Comparison of ENCODE assay signal across 10 mouse cellular contexts in genomic region chr4:134393026-134393425, GRCm38 (mm10). TPM values are rescaled to one million over a fixed set of nuclear protein-coding genes. Genes with fewer than 3 reads are reported as not detected.
DNase-seq lines count a peak whose midpoint lies in the region; ATAC-seq and TF ChIP-seq lines count a peak whose summit lies in the region.
"Had no signal": no experiment of that assay in that cellular context is flagged by ENCODE, and none has a peak within 500 bp of the region (broad histone marks: within the 10 kb centered on the region; RNA-seq: fewer than 3 reads in every experiment).

No protein-coding gene starts in this region.

- no peak overlapping the region for H3K4me3 ChIP-seq in gastrocnemius, adult 2 months
- H3K4me3 ChIP-seq in neural tube, embryonic 11.5 days (ENCODE audit: low read depth, low read length), result no peak overlapping the region
- H3K4me3 ChIP-seq in neural tube, embryonic 15.5 days (replicated peaks), result no peak overlapping the region
- no peak overlapping the region for H3K4me3 ChIP-seq in stomach, postnatal 0 days (ENCODE audit: low read depth, low read length)
- H3K4me3 ChIP-seq: heart, embryonic 15.5 days had no signal

- H3K36me3 ChIP-seq in neural tube, embryonic 11.5 days (ENCODE audit: control insufficient read depth, insufficient read depth, low read length), result no peaks in the 10 kb centered on the region
- no peaks in the 10 kb centered on the region for H3K36me3 ChIP-seq in neural tube, embryonic 15.5 days
- no peaks in the 10 kb centered on the region for H3K36me3 ChIP-seq in stomach, postnatal 0 days (ENCODE audit: control insufficient read depth, insufficient read depth, low read length)
- H3K36me3 ChIP-seq: G1E; heart, embryonic 15.5 days had no signal

- H3K27ac ChIP-seq in gastrocnemius, adult 2 months, result no peak overlapping the region
- H3K27ac ChIP-seq in neural tube, embryonic 11.5 days (ENCODE audit: low read depth, low read length), result no peak overlapping the region
- no peak overlapping the region for H3K27ac ChIP-seq in neural tube, embryonic 15.5 days (replicated peaks)
- no peak overlapping the region for H3K27ac ChIP-seq in stomach, postnatal 0 days (replicated peaks)
- H3K27ac ChIP-seq: heart, embryonic 15.5 days had no signal

- H3K4me1 ChIP-seq in neural tube, embryonic 11.5 days (ENCODE audit: control insufficient read depth, insufficient read depth, low read length), result no peaks in the 10 kb centered on the region; the same call in 1 of the 2 replicates
- peaks cover 19% of the 10 kb centered on the region for H3K4me1 ChIP-seq in neural tube, embryonic 15.5 days
- H3K4me1 ChIP-seq in stomach, postnatal 0 days (replicated peaks; ENCODE audit: control insufficient read depth, insufficient read depth), result no peaks in the 10 kb centered on the region

- H3K9ac ChIP-seq in neural tube, embryonic 11.5 days (ENCODE audit: low read length), result no peak overlapping the region
- H3K9ac ChIP-seq in neural tube, embryonic 15.5 days (replicated peaks), result no peak overlapping the region
- H3K9ac ChIP-seq in stomach, postnatal 0 days (ENCODE audit: low read length), result no peak overlapping the region
- H3K9ac ChIP-seq: heart, embryonic 15.5 days had no signal

- H3K9me3 ChIP-seq in neural tube, embryonic 11.5 days (ENCODE audit: control insufficient read depth, low read length), result no peaks in the 10 kb centered on the region
- H3K9me3 ChIP-seq in neural tube, embryonic 15.5 days (replicated peaks), result no peaks in the 10 kb centered on the region
- H3K9me3 ChIP-seq in stomach, postnatal 0 days (ENCODE audit: control insufficient read depth, low read length), result no peaks in the 10 kb centered on the region
- H3K9me3 ChIP-seq: G1E; heart, embryonic 15.5 days had no signal

- no peak for TF ChIP-seq EP300 in stomach, postnatal 0 days (optimal IDR thresholded peaks at IDR 0.05)

- no peak for ATAC-seq in neural tube, embryonic 11.5 days (ENCODE audit: insufficient read depth, low FRiP score, low TSS enrichment)
- no peak for ATAC-seq in neural tube, embryonic 15.5 days (ENCODE audit: low FRiP score)
- ATAC-seq in stomach, postnatal 0 days (ENCODE audit: low FRiP score, low TSS enrichment), result no peak

- peak; percentile 12; the same call in 1 of the 2 replicates for TF ChIP-seq CTCF in gastrocnemius, adult 2 months (IDR thresholded peaks at IDR 0.05)
- peak; percentile 60 for TF ChIP-seq CTCF in stomach, postnatal 0 days (IDR thresholded peaks at IDR 0.05; ENCODE audit: low read depth)

- H3K4me2 ChIP-seq in neural tube, embryonic 11.5 days (ENCODE audit: low read depth), result no peak overlapping the region
- H3K4me2 ChIP-seq in neural tube, embryonic 15.5 days, result no peak overlapping the region
- H3K4me2 ChIP-seq in stomach, postnatal 0 days (replicated peaks; ENCODE audit: low read depth), result no peak overlapping the region
- H3K4me2 ChIP-seq: heart, embryonic 15.5 days had no signal

- DNase-seq in gastrocnemius, adult 2 months, result no peak
- DNase-seq in gastrocnemius, postnatal 36 days, result no peak
- peak; percentile 57 for DNase-seq in neural tube, embryonic 11.5 days (ENCODE audit: low spot score)
- DNase-seq in induced T-regulatory cell, adult 2 months (ENCODE audit: low read depth), result peak; percentile 42
- DNase-seq in stomach, postnatal 0 days (ENCODE audit: low spot score), result peak; percentile 46
- DNase-seq in adrenal gland, postnatal 14 days, result no peak
- DNase-seq in testis, postnatal 14 days (ENCODE audit: low spot score), result no peak

- intact Hi-C loops in gastrocnemius, adult 2 months (cut with DNase I), result no loop called here
- intact Hi-C loops in gastrocnemius, postnatal 36 days (cut with DNase I), result no loop called here

- WGBS in neural tube, embryonic 11.5 days, result 24% methylated on average over 12 of the region's 12 CpGs
- 23% methylated on average over 12 of the region's 12 CpGs for WGBS in neural tube, embryonic 15.5 days
- 20% methylated on average over 12 of the region's 12 CpGs for WGBS in stomach, postnatal 0 days

- no peaks in the 10 kb centered on the region for H3K27me3 ChIP-seq in neural tube, embryonic 11.5 days (ENCODE audit: control insufficient read depth, insufficient read depth, low read length)
- no peaks in the 10 kb centered on the region for H3K27me3 ChIP-seq in neural tube, embryonic 15.5 days (replicated peaks)
- no peaks in the 10 kb centered on the region for H3K27me3 ChIP-seq in stomach, postnatal 0 days (ENCODE audit: control insufficient read depth, insufficient read depth, low read length)
- H3K27me3 ChIP-seq: heart, embryonic 15.5 days had no signal

RNA-seq across cellular contexts. Expression of gene Pafah2, which starts 3.1 kb away (rescaled TPM):
- total RNA-seq in gastrocnemius, adult 2 months (2021), result 1 to 10 TPM; 2.6 to 4.0 TPM
- 1 to 10 TPM; 1.8 to 4.0 TPM for total RNA-seq in gastrocnemius, postnatal 36 days (2021)
- polyA plus RNA-seq in neural tube, embryonic 11.5 days (2014; fragmentation: Nextera tagmentation; extraction: Ambion mirVana), result 6.9 and 11.4 TPM in 2 replicates
- 7.5 and 8.9 TPM in 2 replicates for polyA plus RNA-seq in neural tube, embryonic 15.5 days (2015; fragmentation: Nextera tagmentation; extraction: Ambion mirVana)
- 16.8 and 17.1 TPM in 2 replicates for polyA plus RNA-seq in stomach, postnatal 0 days (2015; fragmentation: Nextera tagmentation; extraction: Ambion mirVana)
- total RNA-seq in adrenal gland, postnatal 14 days (2021), result 15.9 and 21.2 TPM in 2 replicates

RNA-seq across cellular contexts. Expression of gene Extl1, which starts 9.4 kb away (rescaled TPM):
- total RNA-seq in gastrocnemius, adult 2 months (2021), result 10 to 100 TPM; 25.1 to 27.8 TPM
- 10 to 100 TPM; 25.9 to 29.9 TPM for total RNA-seq in gastrocnemius, postnatal 36 days (2021)
- 0.24 and 0.37 TPM in 2 replicates for polyA plus RNA-seq in neural tube, embryonic 11.5 days (2014; fragmentation: Nextera tagmentation; extraction: Ambion mirVana)
- 0.75 and 1.2 TPM in 2 replicates for polyA plus RNA-seq in neural tube, embryonic 15.5 days (2015; fragmentation: Nextera tagmentation; extraction: Ambion mirVana)
- 1.8 and 2.1 TPM in 2 replicates for polyA plus RNA-seq in stomach, postnatal 0 days (2015; fragmentation: Nextera tagmentation; extraction: Ambion mirVana)
- total RNA-seq in adrenal gland, postnatal 14 days (2021), result 0.96 and 1.7 TPM in 2 replicates
- polyA plus RNA-seq: G1E had no signal

RNA-seq across cellular contexts. Expression of gene Slc30a2, which starts 50.0 kb away (rescaled TPM):
- 10 to 100 TPM in 1 of 2 experiments, 1 to 10 TPM in 1; 4.4 to 25.8 TPM for total RNA-seq in gastrocnemius, adult 2 months (2021)
- 10 to 100 TPM in 1 of 2 experiments, 1 to 10 TPM in 1; 3.8 to 22.3 TPM for total RNA-seq in gastrocnemius, postnatal 36 days (2021)
- not detected in 2 replicates for polyA plus RNA-seq in neural tube, embryonic 11.5 days (2014; fragmentation: Nextera tagmentation; extraction: Ambion mirVana)
- polyA plus RNA-seq in neural tube, embryonic 15.5 days (2015; fragmentation: Nextera tagmentation; extraction: Ambion mirVana), result 0.14 and 0.20 TPM in 2 replicates
- polyA plus RNA-seq in stomach, postnatal 0 days (2015; fragmentation: Nextera tagmentation; extraction: Ambion mirVana), result 0.06 and 0.07 TPM in 2 replicates
- 13.4 and 18.8 TPM in 2 replicates for total RNA-seq in adrenal gland, postnatal 14 days (2021)

Comparison
In these comparisons a context has a peak if more than half of its experiments do, and no peak if none do; other contexts are left out.
1. DNase-seq: peak in neural tube, embryonic 11.5 days (single experiment), induced T-regulatory cell, adult 2 months (single experiment) and stomach, postnatal 0 days (single experiment); none in gastrocnemius, adult 2 months (single experiment), gastrocnemius, postnatal 36 days (0 of 2), adrenal gland, postnatal 14 days (single experiment) and testis, postnatal 14 days (single experiment).